Mouse (Mus musculus) forebrain, embryonic 16.5 days (tissue): ENCODE results near the gene Tuba1c. TPM values are rescaled to one million over a fixed set of nuclear protein-coding genes. Genes with fewer than 3 reads are reported as not detected.

ENCODE experiments used
- ATAC-seq: fragments of 200-750 bp; cut with Nextera tagmentation; 2 replicates; pipeline ENCODE4 v1.8.0; 2017; ENCODE audit warnings: mild to moderate bottlenecking, moderate library complexity
- H3K27ac ChIP-seq: fragments of 300-500 bp; sonication (generic); 2 replicates; pipeline ENCODE4 v1.5.1; 2014; ENCODE audit warnings: low read length, control low read depth
- H3K27me3 ChIP-seq: fragments of 300-500 bp; sonication (generic); replicated peaks from 2 replicates; pipeline ENCODE4 v1.6.1; 2014; ENCODE audit warnings: low read length; ENCODE audit not compliant: control insufficient read depth, insufficient read depth
- H3K36me3 ChIP-seq: fragments of 300-500 bp; sonication (generic); 2 replicates; pipeline ENCODE4 v1.6.1; 2014; ENCODE audit not compliant: control insufficient read depth, insufficient read depth
- H3K4me1 ChIP-seq: fragments of 300-500 bp; sonication (generic); replicated peaks from 2 replicates; pipeline ENCODE4 v1.6.1; 2014; ENCODE audit warnings: low read length; ENCODE audit not compliant: control insufficient read depth, insufficient read depth
- H3K4me2 ChIP-seq: fragments of 300-500 bp; sonication (generic); 2 replicates; pipeline ENCODE4 v1.6.1; 2014; ENCODE audit warnings: mild to moderate bottlenecking, low read length, control low read depth
- H3K4me3 ChIP-seq: fragments of 300-500 bp; sonication (generic); replicated peaks from 2 replicates; pipeline ENCODE4 v1.5.1; 2014; ENCODE audit warnings: mild to moderate bottlenecking, low read length, control low read depth
- H3K9ac ChIP-seq: fragments of 300-500 bp; sonication (generic); replicated peaks from 2 replicates; pipeline ENCODE4 v1.6.1; 2014; ENCODE audit warnings: low read depth, low read length, control low read depth
- H3K9me3 ChIP-seq: fragments of 300-500 bp; sonication (generic); 2 replicates; pipeline ENCODE4 v1.6.1; 2016; ENCODE audit warnings: low read length; ENCODE audit not compliant: control insufficient read depth
- WGBS: fragments of 180-500 bp; shearing (Covaris S2); extraction: QIAGEN DNeasy Blood & Tissue Kit; methylation state at CpG from one replicate; pipeline ENCODE4 v1.1.7; 2014; 5-methylcytosine and 5-hydroxymethylcytosine counted together
- polyA plus RNA-seq: library from polyadenylated mRNA; unstranded; fragments of >200 nt; fragmentation: Nextera tagmentation; extraction: Ambion mirVana; gene quantifications from 2 replicates; pipeline ENCODE4 v1.2.1, GENCODE M21; 2015

Tuba1c gene
- polyA plus RNA-seq, 1 experiment from 2014 or later, result 42.1 TPM

DNA sequence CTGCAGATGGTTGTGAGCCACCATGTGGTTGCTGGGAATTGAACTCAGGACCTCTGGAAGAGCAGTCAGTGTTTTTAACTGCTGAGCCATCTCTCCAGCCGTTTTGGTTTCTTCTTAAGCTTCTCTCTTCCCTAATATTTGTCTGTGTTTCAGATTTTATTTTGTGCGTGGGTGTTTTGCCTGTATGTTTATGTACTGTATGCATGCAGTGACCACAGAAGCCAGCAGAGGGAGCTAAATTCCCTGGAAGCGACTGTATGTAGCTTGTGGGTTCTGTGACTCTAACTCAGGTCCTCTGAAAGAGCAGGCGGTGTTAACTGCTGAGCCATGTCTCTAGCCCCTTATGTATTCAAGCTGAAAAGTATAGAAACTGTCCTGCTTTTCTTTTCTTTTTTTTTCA lies 3.4 kb upstream of the Tuba1c start:
- Histone ChIP-seq H3K27me3 (no peaks in the 10 kb centered on the region; the same call in 1 of the 2 replicates), H3K4me3 (no peak overlapping the region), H3K4me2 (no peak overlapping the region), H3K9ac (no peak overlapping the region), H3K9me3 (no peaks in the 10 kb centered on the region), H3K27ac (no peak overlapping the region), H3K4me1 (peaks cover 18% of the 10 kb centered on the region), H3K36me3 (no peaks in the 10 kb centered on the region)
- no peak for ATAC-seq
- WGBS, result 67% methylated on average over 4 of the region's 4 CpGs

DNA sequence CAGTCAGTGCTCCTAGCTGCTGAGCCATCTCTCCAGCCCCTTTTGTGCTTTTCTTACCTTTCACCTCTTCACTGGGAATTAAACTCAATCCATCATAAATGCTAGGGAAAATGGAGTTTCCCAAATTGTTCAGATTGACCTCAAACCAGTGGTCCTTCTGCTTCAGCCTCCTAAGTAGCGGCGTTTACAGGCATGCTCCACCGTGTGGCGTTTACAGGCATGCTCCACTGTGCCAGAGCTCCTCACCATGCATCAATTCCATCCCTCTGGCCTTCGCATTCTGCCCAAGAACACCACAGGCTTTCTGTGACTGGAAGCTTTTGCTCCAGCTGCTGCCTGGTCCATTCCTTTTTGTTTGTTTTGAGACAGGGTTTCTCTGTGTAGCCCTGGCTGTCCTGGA lies 2.6 kb upstream of the Tuba1c start:
- no peaks in the 10 kb centered on the region; the same call in 1 of the 2 replicates for H3K27me3 ChIP-seq
- H3K4me3 ChIP-seq, result no peak overlapping the region
- H3K36me3 ChIP-seq, result no peaks in the 10 kb centered on the region
- no peaks in the 10 kb centered on the region for H3K9me3 ChIP-seq
- no peak overlapping the region for H3K9ac ChIP-seq
- 66% methylated on average over 5 of the region's 5 CpGs for WGBS
- peaks cover 18% of the 10 kb centered on the region for H3K4me1 ChIP-seq
- ATAC-seq, result no peak
- no peak overlapping the region for H3K4me2 ChIP-seq
- H3K27ac ChIP-seq, result no peak overlapping the region

GRCm38 (mm10) chr15:99028874-99029458 lies 725 bp upstream of the Tuba1c start:
- WGBS, result 12% methylated on average over 10 of the region's 10 CpGs
- ATAC-seq, result no peak
- Histone ChIP-seq H3K9ac (peak overlapping the region; percentile 52; the same call in 1 of the 2 replicates), H3K4me1 (peaks cover 21% of the 10 kb centered on the region), H3K27ac (no peak overlapping the region), H3K27me3 (no peaks in the 10 kb centered on the region; the same call in 1 of the 2 replicates), H3K4me3 (peak overlapping the region; percentile 44), H3K36me3 (no peaks in the 10 kb centered on the region), H3K9me3 (no peaks in the 10 kb centered on the region), H3K4me2 (peak overlapping the region; percentile 70)

DNA sequence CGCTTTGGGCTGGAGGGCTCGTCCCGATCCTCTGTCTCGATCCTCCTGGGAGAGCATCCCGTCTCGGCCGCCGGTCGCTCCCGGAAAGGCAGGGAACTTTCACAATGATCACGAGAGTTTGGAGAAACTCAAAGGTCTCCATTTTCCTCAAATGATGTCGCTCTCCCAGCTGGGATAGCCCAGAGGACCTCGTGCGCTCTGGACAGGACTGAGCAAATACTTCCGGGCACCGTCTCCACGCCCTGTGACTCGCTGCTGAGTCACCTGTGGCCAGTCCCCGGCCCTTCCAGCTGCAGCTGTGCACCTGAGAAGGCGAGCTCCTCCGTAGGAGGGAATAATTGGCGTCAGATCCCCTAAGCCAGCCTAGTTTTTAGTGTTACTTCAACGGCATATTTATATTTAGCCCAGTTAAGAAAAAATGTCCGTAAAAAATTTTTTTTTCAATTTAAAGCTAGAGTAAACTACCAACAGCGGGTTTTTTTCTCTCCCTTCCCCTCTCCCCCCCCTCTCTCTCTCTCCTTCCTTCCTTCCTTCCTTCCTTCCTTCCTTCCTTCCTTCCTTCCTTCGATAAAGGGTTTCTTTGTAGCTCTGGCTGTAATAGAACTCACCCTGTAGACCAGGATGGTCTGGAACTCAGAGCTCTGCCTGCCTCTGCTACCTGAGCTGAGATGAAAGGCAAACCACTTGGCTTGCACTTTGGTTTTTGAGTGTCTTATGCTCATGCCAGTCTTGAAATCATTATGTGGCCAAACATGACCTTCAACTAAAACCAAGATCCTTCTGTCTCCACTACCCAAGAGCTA lies 1.1 kb downstream of the Tuba1c start:
- peaks cover 21% of the 10 kb centered on the region for H3K4me1 ChIP-seq
- peak overlapping the region; percentile 52 for H3K9ac ChIP-seq
- no peak for ATAC-seq

GRCm38 (mm10) chr15:99031388-99031675 lies 1.6 kb downstream of the Tuba1c start:
- Histone ChIP-seq H3K9me3 (no peaks in the 10 kb centered on the region), H3K4me2 (no peak overlapping the region), H3K4me1 (peaks cover 21% of the 10 kb centered on the region), H3K36me3 (no peaks in the 10 kb centered on the region), H3K27me3 (no peaks in the 10 kb centered on the region; the same call in 1 of the 2 replicates), H3K27ac (no peak overlapping the region), H3K4me3 (peak overlapping the region; percentile 44), H3K9ac (no peak overlapping the region)
- no peak for ATAC-seq
- WGBS, result 85% methylated on average over 4 of the region's 4 CpGs

More for the DNA sequence above, 1.1 kb downstream of the Tuba1c start:
- Histone ChIP-seq H3K36me3 (no peaks in the 10 kb centered on the region), H3K4me2 (peak overlapping the region; percentile 70), H3K9me3 (no peaks in the 10 kb centered on the region), H3K27me3 (no peaks in the 10 kb centered on the region; the same call in 1 of the 2 replicates), H3K27ac (no peak overlapping the region), H3K4me3 (peak overlapping the region; percentile 44)
- WGBS, result 19% methylated on average over 26 of the region's 26 CpGs

DNA sequence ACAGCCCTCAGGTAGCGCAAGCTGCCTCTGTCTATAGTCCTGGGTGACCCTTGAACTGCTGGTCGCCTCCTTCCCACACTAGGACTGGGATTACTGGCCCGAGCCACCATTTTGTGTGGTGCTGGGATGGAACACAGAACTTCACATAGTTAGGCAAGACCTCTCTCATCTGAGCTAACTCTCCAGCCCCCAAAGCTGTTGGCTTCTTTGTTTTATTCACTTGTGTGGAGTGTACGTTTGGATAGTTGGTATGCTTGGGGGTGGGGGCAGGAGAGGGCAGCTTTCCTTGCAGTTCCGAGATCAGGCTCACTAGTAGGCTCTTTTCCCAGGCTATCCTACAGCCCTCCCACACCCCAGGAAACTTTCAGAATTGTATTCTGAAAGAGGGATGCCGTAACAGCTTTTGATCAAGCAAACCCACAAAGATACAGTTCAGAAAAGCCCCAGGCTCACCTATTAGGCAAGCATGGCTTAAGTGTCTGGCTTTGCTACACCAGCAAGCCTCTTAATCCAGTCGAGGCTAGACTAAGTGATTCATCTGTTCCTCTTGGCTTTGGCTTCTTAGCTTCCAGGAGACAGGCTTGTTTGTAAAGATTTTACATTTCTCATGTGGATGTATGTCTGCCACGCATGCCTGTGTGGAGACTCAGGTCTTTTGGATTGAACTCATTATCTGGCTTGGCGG lies 2.5 kb downstream of the Tuba1c start:
- Histone ChIP-seq H3K4me1 (peaks cover 21% of the 10 kb centered on the region), H3K9ac (no peak overlapping the region), H3K27ac (no peak overlapping the region), H3K4me3 (no peak overlapping the region), H3K27me3 (no peaks in the 10 kb centered on the region; the same call in 1 of the 2 replicates), H3K36me3 (no peaks in the 10 kb centered on the region), H3K4me2 (peak overlapping the region; percentile 6; the same call in 1 of the 2 replicates), H3K9me3 (no peaks in the 10 kb centered on the region)
- WGBS, result 67% methylated on average over 9 of the region's 9 CpGs
- no peak for ATAC-seq

GRCm38 (mm10) chr15:99032726-99033250 lies 3.1 kb downstream of the Tuba1c start:
- 75% methylated on average over 7 of the region's 7 CpGs for WGBS
- H3K9ac ChIP-seq, result no peak overlapping the region

DNA sequence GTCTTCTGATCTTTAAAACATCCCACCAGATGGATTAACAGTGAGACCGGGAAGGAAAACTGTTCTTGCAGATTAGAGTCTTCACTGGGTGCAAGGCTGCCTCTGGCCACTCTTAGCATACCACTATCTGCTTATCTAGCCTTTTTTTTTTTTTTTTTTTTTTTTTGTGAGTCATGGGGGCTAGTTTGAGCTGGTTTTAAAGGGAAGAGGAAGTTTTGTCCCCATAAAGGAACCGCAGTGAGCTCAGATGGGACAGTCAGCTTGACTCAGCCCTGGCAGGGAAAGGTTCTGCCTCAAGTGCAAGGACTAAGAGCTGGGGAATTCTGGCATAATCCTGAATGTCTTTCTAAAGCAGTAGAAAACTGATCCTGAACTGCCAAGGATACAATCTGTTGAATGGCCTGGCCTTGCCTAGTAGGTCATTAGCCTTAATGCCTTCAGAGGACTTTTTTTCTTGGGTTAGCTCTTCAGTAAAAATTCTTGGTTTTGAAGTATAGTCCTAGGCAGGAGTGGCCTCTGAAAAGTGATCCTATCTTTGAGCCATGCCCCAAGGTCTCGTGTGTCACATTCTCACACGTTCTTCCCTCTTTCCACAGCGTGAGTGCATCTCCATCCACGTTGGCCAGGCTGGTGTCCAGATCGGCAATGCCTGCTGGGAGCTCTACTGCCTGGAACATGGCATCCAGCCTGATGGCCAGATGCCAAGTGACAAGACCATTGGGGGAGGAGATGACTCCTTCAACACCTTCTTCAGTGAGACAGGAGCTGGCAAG lies 4.0 kb downstream of the Tuba1c start:
- ATAC-seq, result no peak
- no peaks in the 10 kb centered on the region for H3K36me3 ChIP-seq
- 74% methylated on average over 7 of the region's 7 CpGs for WGBS
- H3K4me3 ChIP-seq, result no peak overlapping the region
- no peak overlapping the region for H3K4me2 ChIP-seq
- H3K27me3 ChIP-seq, result no peaks in the 10 kb centered on the region; the same call in 1 of the 2 replicates
- H3K4me1 ChIP-seq, result peaks cover 21% of the 10 kb centered on the region
- H3K9ac ChIP-seq, result no peak overlapping the region
- H3K27ac ChIP-seq, result no peak overlapping the region
- H3K9me3 ChIP-seq, result no peaks in the 10 kb centered on the region

More at GRCm38 (mm10) chr15:99032726-99033250, 3.1 kb downstream of the Tuba1c start:
- Histone ChIP-seq H3K4me2 (no peak overlapping the region), H3K4me1 (peaks cover 21% of the 10 kb centered on the region), H3K36me3 (no peaks in the 10 kb centered on the region), H3K9me3 (no peaks in the 10 kb centered on the region), H3K4me3 (no peak overlapping the region), H3K27ac (no peak overlapping the region), H3K27me3 (no peaks in the 10 kb centered on the region; the same call in 1 of the 2 replicates)
- no peak for ATAC-seq
